Comparison of ENCODE assay signal across 24 mouse cellular contexts in genomic region chr5:140339836-140340235, GRCm38 (mm10).
"Had no signal": no experiment of that assay in that cellular context is flagged by ENCODE, and none has a peak within 500 bp of the region (broad histone marks: within the 10 kb centered on the region; RNA-seq: fewer than 3 reads in every experiment).

No protein-coding gene starts in this region.

- H3K27ac ChIP-seq: gastrocnemius, adult 2 months; heart, embryonic 10.5 days; hindbrain, embryonic 10.5 days; hindbrain, embryonic 12.5 days; hindbrain, embryonic 14.5 days; intestine, embryonic 15.5 days; layer of hippocampus, adult 2 months; left cerebral cortex, adult 2 months; limb, embryonic 10.5 days; limb, embryonic 12.5 days had no signal

- ATAC-seq: hindbrain, embryonic 16.5 days; inflammation-experienced regulatory T-cells, adult 6 months; intestine, embryonic 15.5 days; intestine, postnatal 0 days had no signal

- H3K4me1 ChIP-seq: heart, embryonic 10.5 days; heart, embryonic 12.5 days; hindbrain, embryonic 10.5 days; hindbrain, embryonic 12.5 days; intestine, embryonic 15.5 days had no signal

- DNase-seq: gastrocnemius, adult 2 months; gastrocnemius, postnatal 10 days; gastrocnemius, postnatal 25 days; heart, adult 18-20 months; heart, postnatal 10 days; heart, postnatal 4 days; kidney, adult 18-20 months; kidney, adult 8-10 months; kidney, postnatal 10 days; kidney, postnatal 25 days; kidney, postnatal 4 days had no signal

- H3K4me2 ChIP-seq: heart, embryonic 12.5 days; hindbrain, embryonic 12.5 days; hindbrain, embryonic 14.5 days; intestine, embryonic 15.5 days; limb, embryonic 12.5 days had no signal

- H3K9me3 ChIP-seq: heart, embryonic 10.5 days; heart, embryonic 12.5 days; hindbrain, embryonic 12.5 days; intestine, embryonic 15.5 days; limb, embryonic 10.5 days had no signal

- H3K27me3 ChIP-seq: heart, embryonic 12.5 days; hindbrain, embryonic 12.5 days; intestine, embryonic 15.5 days; limb, embryonic 12.5 days had no signal

- H3K4me3 ChIP-seq: gastrocnemius, adult 2 months; heart, embryonic 10.5 days; heart, embryonic 12.5 days; hindbrain, embryonic 10.5 days; hindbrain, embryonic 12.5 days; intestine, embryonic 15.5 days; layer of hippocampus, adult 2 months; left cerebral cortex, adult 2 months; limb, embryonic 10.5 days; limb, embryonic 12.5 days had no signal

- H3K9ac ChIP-seq: heart, embryonic 12.5 days; hindbrain, embryonic 12.5 days; hindbrain, embryonic 14.5 days; intestine, embryonic 15.5 days had no signal
